Mouse (Mus musculus): ENCODE measurements at regions not wholly inside any gene's neighbourhood (a gene's known extent, or its start where the extent isn't known, plus 50 kb on each side); places are given as distances from the start of the nearest gene placed in this dataset.

DNA sequence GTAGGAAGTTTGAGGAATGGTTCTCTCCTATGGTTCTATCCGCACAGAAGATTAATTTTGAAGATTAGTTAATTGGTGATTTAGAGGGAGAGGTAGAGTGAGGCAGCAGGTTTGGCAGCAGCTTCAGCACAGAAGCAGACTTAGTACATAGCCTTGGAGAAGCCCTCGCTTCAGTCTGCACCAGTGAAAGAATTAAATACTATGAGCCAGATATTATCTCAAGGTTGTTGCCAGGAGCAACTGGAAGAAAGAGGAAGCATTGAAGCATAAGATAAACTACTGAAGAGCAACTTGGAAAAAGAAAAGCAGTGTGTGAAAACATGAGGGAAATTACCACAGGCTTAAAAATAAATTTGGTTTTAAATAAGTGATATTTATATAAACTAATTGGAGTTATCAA lies 191.5 kb upstream of the Epha5 start:
- WGBS = 62% methylated on average over 2 of the region's 2 CpGs
- Histone ChIP-seq H3K4me3 (ENCODE audit: low read depth, low read length) (no peak overlapping the region), H3K36me3 (ENCODE audit: control insufficient read depth, insufficient read depth, low read length) (no peaks in the 10 kb centered on the region), H3K9me3 (ENCODE audit: control insufficient read depth, low read length) (no peaks in the 10 kb centered on the region), H3K4me2 (ENCODE audit: low read depth, low read length) (no peak overlapping the region), H3K4me1 (ENCODE audit: control insufficient read depth, insufficient read depth, low read length) (no peaks in the 10 kb centered on the region), H3K27me3 (replicated peaks; ENCODE audit: control insufficient read depth, insufficient read depth, low read length) (no peaks in the 10 kb centered on the region), H3K27ac (replicated peaks; ENCODE audit: low read depth, low read length) (no peak overlapping the region), H3K9ac (ENCODE audit: low read depth, low read length) (no peak overlapping the region)
- DNase-seq (ENCODE audit: low spot score) = no peak
- no peak for ATAC-seq (ENCODE audit: low read depth)

DNA sequence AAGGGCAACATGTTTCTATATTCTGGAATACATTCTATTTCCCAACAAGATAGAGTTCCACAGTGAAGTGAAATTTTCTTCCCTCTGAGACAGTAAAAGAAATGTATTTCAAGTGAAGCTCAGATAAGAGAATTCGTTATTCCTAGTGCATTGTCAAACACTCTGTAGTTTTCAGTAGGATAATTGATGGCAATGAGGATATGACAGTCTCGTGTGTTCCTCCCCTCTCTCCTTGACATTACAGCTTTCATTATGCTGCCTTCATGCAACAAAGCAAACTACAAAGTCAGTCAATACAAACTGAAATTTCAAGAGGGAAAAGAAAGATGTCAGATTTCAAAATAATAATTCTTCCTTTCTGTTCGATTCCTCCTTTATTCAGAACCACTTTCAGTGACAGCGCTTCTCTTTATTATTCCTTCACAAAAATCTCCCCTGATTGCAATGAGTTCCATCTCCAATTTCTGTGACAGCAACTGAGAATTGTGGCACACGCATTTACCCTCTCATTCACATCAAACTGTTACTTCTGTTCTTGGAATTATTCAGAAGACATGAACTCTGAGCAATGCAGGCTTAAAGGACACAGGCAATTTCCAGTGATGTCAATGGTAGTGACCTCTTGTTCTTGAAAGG lies 148.2 kb upstream of the Epha5 start:
- no peak overlapping the region for H3K4me2 ChIP-seq (ENCODE audit: low read depth, low read length)
- no peaks in the 10 kb centered on the region for H3K36me3 ChIP-seq (ENCODE audit: control insufficient read depth, insufficient read depth, low read length)
- no peak overlapping the region for H3K27ac ChIP-seq (replicated peaks; ENCODE audit: low read depth, low read length)
- H3K4me3 ChIP-seq (ENCODE audit: low read depth, low read length) = no peak overlapping the region
- no peak for ATAC-seq (ENCODE audit: low read depth)
- no peak overlapping the region for H3K9ac ChIP-seq (ENCODE audit: low read depth, low read length)
- no peaks in the 10 kb centered on the region for H3K27me3 ChIP-seq (replicated peaks; ENCODE audit: control insufficient read depth, insufficient read depth, low read length)
- H3K9me3 ChIP-seq (ENCODE audit: control insufficient read depth, low read length) = no peaks in the 10 kb centered on the region
- H3K4me1 ChIP-seq (ENCODE audit: control insufficient read depth, insufficient read depth, low read length) = no peaks in the 10 kb centered on the region
- no peak for DNase-seq (ENCODE audit: low spot score)
- WGBS = 75% methylated on average over 5 of the region's 5 CpGs

DNA sequence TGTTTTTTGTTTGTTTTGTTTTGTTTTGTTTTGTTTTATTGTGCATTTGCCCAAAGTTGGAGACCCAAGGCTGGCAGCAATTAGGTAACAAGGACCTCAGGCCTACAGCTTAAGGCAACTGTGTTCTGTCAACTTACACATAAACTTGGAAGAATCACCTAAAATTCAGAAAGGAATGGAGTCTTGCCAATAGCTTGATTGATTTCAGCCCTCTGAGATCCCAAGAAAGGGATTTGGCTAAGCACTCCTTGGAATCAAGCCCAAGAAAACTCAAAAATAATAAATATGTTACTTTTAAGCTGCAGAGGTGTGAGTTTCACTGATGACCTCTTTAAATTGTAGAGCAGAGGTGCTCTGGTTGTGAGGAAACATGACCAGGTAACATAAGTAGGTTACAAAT lies 102.7 kb upstream of the Epha5 start:
- no peak for ATAC-seq (ENCODE audit: low read depth)

DNA sequence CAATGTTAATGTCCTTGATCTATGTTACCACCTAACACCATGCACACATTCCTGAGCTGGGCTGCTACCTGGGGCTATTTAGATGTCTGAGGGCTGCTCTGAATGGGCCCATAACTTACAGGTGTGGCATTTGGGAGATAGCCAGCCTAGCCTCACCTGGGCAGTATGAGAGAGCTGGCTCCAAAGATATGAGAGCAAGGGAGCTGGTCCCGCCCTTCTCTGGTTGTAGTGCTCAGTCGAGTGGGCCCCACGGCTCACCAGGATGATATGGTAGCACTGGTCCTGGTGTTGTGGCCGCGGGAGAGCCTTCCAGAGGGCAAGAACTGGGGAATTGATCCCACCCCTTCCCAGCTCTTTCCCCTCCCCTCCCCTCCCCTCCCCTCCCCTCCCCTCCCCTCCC lies 93.0 kb upstream of the Epha5 start:
- H3K36me3 ChIP-seq (ENCODE audit: control insufficient read depth, insufficient read depth, low read length) = no peaks in the 10 kb centered on the region
- no peaks in the 10 kb centered on the region for H3K4me1 ChIP-seq (ENCODE audit: control insufficient read depth, insufficient read depth, low read length)
- DNase-seq (ENCODE audit: low spot score) = no peak
- no peak overlapping the region for H3K9ac ChIP-seq (ENCODE audit: low read depth, low read length)
- ATAC-seq (ENCODE audit: low read depth) = no peak
- no peaks in the 10 kb centered on the region for H3K9me3 ChIP-seq (ENCODE audit: control insufficient read depth, low read length)
- no peak overlapping the region for H3K4me3 ChIP-seq (ENCODE audit: low read depth, low read length)
- no peak overlapping the region for H3K4me2 ChIP-seq (ENCODE audit: low read depth, low read length)
- H3K27me3 ChIP-seq (replicated peaks; ENCODE audit: control insufficient read depth, insufficient read depth, low read length) = no peaks in the 10 kb centered on the region
- WGBS = 63% methylated on average over 5 of the region's 5 CpGs
- H3K27ac ChIP-seq (replicated peaks; ENCODE audit: low read depth, low read length) = no peak overlapping the region

More for the DNA sequence above, 102.7 kb upstream of the Epha5 start:
- no peak overlapping the region for H3K4me2 ChIP-seq (ENCODE audit: low read depth, low read length)
- H3K9ac ChIP-seq (ENCODE audit: low read depth, low read length) = no peak overlapping the region
- H3K4me1 ChIP-seq (ENCODE audit: control insufficient read depth, insufficient read depth, low read length) = no peaks in the 10 kb centered on the region
- H3K9me3 ChIP-seq (ENCODE audit: control insufficient read depth, low read length) = no peaks in the 10 kb centered on the region
- H3K4me3 ChIP-seq (ENCODE audit: low read depth, low read length) = no peak overlapping the region
- DNase-seq (ENCODE audit: low spot score) = peak; percentile 61
- no peaks in the 10 kb centered on the region for H3K27me3 ChIP-seq (replicated peaks; ENCODE audit: control insufficient read depth, insufficient read depth, low read length)
- no peak overlapping the region for H3K27ac ChIP-seq (replicated peaks; ENCODE audit: low read depth, low read length)
- H3K36me3 ChIP-seq (ENCODE audit: control insufficient read depth, insufficient read depth, low read length) = no peaks in the 10 kb centered on the region

DNA sequence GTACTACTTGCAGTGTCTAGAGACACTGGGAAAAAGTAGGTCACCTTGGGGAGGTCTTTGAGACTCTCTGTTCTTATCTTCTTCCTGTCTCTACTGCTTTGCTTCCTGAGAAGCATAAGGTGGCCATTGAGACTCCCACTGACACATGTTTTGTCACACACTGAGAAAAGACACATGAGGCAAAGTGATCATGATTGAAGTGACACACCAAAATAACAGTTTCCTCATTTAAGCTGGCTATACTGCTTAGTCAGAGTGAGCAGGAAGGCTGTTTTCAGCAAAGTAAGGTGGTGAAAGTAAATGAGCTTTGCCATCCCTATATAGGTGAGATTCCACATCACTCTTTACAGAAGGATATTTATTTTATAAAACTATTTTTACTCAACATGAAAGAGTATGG lies 63.8 kb upstream of the Epha5 start:
- Histone ChIP-seq H3K9ac (ENCODE audit: low read depth, low read length) (no peak overlapping the region), H3K4me3 (ENCODE audit: low read depth, low read length) (no peak overlapping the region), H3K27me3 (replicated peaks; ENCODE audit: control insufficient read depth, insufficient read depth, low read length) (no peaks in the 10 kb centered on the region), H3K9me3 (ENCODE audit: control insufficient read depth, low read length) (no peaks in the 10 kb centered on the region), H3K27ac (replicated peaks; ENCODE audit: low read depth, low read length) (no peak overlapping the region), H3K4me2 (ENCODE audit: low read depth, low read length) (no peak overlapping the region), H3K4me1 (ENCODE audit: control insufficient read depth, insufficient read depth, low read length) (no peaks in the 10 kb centered on the region), H3K36me3 (ENCODE audit: control insufficient read depth, insufficient read depth, low read length) (no peaks in the 10 kb centered on the region)
- ATAC-seq (ENCODE audit: low read depth) (no peak), DNase-seq (ENCODE audit: low spot score) (no peak)

All from embryonic facial prominence, embryonic 14.5 days (tissue).